Mouse (Mus musculus): Measurements from ENCODE around the gene Rnaseh2b.

Rnaseh2b gene

DNA sequence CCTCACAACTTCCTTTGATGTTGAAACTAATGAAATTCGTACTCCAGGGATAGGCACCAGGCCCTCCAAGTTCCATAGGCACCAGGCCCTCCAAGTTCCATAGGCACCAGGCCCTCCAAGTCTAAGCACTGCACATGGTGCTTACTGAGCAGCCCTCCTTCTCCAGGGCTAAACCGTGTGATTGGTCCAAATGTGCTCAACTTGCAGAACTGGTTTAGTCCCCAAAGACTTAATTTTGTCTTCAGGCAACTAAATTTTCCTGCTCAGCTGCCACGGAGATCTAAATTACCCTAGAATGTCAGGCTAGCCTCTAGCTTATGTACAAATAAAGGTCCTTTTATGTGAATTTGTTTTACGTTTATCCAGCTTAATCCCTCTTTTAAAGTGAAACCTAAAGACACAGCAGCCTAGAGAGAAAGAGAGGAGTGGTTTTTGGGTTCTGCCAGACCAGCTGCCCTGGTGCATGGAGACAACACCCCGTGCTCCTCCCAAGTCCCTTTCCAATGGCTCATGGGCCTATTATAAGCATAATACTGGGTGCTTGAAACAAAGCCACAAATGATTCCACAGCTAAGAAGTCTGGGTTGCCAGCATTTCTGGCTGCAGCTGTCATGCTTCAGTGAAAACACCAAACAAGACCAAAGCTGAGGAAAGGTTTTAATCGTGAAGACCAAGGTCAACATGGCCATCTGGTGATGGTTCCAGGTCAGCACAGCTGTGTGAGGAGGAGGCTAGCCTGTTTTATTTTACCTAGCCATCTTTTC lies 30.4 kb downstream of the Rnaseh2b start:
- no peak for DNase-seq

DNA sequence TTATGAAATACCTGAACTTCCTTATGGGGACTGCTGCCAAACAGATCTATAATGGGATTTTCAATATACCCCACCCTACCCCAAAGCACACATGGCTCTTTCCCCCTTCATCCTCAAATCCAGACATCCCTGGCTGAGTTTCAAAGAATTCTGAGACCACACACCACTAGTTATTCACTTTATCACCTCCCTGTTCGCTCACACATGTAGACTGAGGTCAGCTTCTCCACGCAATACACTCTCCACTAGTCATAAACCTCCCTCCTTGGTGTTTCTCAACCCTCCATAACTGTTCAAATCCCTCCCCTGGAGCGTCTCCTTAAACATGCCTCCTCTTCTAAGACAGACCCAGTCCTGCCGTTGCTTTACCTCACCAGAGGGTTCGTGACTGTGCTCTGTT lies 31.1 kb downstream of the Rnaseh2b start:
- DNase-seq, result no peak

DNA sequence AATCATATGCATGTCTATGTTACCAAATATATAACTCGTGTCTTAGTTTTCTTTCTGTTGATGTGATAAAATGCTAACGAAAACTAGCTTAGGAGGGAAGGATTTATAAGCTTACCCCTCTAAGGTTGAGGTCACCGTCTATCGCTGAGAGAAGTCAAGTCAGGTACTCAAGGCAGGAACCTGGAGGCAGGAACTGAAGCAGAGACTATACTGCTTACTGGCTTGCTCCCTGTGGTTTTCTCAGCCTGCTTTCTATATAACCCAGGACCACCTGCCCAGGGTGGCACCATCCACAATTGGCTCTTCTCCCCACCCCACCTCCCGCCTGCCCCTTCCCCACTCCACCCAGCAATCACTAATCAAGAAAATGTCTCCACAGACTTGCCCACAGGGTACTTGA lies 32.6 kb downstream of the Rnaseh2b start:
- DNase-seq, result no peak

DNA sequence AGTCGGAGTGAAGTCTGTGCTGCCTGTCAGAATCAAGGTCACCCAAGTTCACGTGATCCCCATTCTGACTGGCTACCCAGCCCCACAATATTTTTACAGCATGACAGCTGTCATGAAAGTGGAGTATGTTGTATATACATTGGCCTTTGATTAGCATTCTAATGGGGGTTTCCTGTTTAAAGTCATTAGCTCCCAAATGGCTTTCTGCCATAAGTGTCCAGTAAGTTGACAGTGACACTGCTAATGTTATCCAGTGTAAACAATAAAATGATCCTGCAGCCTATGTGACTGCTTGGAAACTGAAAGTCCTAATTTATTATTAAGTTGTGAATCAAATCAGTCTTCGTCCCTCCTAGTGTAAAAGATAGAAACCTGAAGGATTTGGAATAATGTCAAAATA lies 33.6 kb downstream of the Rnaseh2b start:
- no peak for DNase-seq

DNA sequence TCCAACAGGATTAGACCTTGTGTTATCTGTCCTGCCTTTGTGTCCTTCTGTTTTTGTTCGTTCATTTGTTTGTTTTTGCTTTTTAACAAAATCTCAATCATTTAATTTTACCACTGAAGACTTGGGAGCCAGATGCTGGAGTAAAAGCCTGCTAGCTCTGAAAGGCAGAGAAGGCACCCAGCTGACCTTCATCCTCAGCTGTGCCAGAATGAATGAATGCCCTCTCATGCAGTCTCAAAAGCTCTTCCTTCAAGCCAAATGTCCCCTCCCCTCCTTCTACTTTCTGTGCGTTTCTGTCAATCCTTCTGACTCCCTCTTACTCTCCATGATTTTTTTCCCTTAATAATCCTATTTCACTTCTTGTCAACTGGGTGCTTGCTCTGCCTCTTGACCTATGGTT lies 34.8 kb downstream of the Rnaseh2b start:
- no peak for DNase-seq

DNA sequence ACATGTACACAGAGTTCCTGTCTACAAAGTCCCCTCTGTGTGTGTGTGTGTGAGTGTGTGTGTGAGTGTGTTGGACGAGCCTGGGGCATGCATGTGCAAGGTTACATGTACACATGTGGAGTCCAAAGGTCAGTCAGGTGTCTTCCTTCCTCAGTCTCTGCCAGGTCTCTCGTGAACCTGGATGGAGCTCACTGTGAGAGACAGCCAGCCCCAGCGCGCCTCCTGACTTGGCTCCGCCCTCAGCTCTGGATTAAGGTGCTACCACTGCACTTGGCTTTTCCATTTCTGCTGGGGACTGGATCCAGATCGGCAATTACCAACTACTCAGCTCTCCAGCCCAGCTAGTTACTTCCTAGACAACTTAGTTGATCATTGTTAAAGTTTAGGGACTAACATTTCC lies 36.2 kb downstream of the Rnaseh2b start:
- DNase-seq, result no peak

DNA sequence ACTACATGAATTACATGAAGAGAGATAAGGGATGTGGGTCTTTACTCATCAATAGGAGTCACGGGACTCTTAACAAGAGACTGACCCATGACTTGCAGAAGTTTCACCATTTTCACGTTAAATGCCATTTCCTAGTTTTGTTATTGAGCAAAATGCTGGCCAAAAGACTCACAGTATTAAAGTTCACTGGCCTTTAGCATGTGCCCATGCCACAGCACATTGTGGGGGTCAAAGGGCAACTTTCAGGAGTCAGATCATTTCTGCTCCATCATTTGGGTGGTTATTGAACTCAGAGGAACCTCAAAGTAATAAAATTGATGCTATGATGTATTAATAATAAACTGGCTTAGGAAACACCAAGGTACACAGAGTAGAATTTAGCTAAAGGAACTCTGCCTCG lies 37.2 kb downstream of the Rnaseh2b start:
- no peak for DNase-seq

DNA sequence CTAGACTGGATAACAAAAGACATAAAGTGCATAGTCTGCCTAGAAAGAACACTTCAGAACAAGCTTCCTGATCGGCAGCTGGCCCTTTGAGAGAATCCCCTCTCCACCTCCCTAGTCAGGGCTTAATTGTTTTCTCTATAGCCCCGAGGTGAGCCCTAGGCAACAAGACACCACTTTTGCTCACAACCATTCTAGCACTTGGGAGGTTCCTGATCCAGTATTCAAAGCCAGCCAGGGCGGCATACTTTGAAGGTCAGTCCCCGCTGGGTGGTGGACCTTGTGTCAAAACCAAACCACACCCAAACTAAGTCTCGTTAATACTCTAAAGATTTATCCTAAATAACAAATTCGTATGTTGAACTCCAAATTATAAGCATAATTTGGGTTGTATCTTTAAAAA lies 39.1 kb downstream of the Rnaseh2b start:
- no peak for DNase-seq

DNA sequence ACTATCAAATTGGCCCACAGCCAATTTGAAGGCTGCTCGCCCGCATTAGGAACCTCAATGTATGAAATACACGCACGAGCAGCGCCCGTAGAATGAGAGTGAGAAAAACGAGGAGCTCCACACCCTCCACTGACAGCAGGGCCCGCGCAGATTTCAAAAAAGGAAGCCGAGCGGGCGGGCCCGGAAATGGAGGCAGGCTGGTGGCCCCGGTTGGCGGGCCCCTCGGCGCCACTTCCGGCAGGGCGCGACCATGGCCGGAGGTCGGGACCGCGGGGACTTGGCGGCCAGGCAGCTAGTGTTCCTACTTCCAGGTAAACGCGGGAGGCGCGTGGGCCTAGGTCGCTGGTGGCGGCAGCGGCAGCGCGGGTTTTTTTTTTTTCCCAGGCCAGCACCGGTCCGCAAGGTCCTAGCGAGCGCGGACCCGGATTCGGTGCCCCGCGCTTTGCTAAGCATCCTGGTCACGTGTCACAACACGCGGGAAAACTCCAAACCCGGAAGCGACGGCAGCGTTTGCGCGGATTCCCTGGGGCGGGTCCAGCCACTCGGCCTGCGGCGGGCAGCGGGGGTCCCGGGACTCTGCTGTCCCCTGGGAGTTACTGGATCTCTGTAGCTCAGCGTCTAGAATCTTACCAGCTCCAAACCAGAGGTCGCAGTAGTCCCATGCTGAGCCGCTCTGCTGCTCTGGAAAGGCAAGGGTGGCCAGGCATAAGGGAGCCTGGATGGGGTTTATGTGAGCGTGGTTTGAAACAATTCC lies 39.7 kb downstream of the Rnaseh2b start:
- peak; percentile 86 for DNase-seq

DNA sequence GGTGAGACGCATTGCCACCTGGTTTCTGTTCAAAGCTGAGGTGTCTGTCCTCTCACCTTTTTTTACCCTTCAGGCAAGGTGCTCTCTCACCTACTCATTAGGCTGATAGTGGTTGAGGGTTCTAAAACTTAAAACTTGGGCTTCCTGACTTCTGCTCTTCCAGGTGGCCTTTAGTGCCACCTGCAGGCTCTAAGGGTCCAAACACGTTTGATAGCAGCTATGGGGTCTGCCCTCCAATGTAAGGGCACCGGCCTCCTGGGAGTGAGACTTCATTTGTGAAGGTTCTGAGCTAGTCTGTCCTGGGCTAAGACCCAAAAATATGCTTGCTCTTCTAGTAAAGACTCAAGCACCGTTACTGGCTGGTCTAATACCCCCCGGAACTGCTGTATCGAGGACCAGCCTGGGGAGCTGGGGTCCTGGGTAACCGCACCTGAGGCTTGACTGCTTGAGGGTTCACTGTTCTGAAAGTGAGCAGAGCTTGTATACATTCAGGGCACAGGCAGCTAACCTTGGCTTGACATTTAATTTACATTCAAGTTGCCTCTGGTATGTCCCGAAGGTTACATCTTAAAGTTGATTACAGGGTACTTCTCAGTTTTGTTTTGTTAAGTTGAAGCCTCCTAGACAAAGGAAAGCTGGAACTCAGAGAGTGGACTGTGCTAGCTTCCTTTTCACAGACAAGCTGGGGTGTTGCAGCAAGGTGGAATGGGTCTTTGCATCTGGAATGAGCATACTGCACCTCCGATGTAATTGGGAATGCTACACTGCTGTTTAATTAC lies 41.7 kb downstream of the Rnaseh2b start:
- DNase-seq, result no peak

DNA sequence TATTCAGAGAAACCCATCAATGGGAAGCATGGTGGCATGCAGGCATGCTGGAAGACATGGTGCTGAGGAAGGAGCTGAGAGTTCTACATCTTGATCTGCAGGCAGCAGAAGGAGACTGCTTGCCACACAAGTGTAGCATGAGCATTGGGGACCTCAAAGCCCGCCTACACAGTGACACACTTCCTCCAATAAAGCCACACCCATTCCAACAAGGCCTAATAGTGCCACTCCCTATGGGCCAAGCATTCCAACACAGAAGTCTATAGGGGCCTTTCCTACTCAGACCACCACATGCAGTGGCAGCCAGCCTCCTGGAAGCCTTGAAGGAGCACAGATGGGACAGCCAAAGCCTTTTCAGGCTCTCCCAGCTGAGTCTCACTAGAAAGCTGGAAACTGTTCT lies 46.8 kb downstream of the Rnaseh2b start:
- DNase-seq, result no peak

DNA sequence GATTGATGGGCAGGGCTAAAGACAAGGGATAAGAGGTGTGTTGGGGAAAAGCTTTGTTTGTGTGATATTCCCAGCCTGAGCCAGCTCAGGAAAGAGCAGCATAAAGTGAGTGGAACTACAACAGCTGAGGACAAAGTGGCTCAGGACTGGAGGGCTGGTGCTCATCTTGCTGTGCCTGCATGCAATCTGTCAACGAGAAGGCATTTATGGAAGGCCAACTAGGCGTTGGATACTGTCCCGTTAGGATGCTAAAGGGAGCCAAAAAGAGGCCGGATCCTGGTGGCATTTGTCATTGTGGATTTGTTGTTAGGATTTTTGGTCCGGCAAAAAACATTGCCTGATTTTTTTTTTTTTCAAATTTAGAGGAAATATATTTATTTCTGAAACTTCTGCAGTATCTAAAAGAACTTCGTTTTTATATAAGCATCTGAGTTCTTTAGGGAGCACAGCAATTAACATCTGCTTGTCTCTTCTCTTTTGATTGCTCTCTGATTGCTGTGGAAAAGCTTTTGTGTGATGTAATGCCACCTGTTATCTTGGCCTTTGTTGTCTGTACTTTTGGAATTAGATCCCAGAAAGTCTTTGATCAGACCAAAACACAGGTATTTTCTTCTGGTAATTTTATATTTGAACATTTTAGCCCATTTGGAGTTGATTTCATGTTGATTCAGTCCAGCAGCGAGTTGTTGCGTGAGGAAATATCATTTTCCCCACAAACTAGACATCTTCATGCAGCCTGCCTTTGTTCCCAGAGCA lies 49.7 kb downstream of the Rnaseh2b start:
- no peak for DNase-seq

DNA sequence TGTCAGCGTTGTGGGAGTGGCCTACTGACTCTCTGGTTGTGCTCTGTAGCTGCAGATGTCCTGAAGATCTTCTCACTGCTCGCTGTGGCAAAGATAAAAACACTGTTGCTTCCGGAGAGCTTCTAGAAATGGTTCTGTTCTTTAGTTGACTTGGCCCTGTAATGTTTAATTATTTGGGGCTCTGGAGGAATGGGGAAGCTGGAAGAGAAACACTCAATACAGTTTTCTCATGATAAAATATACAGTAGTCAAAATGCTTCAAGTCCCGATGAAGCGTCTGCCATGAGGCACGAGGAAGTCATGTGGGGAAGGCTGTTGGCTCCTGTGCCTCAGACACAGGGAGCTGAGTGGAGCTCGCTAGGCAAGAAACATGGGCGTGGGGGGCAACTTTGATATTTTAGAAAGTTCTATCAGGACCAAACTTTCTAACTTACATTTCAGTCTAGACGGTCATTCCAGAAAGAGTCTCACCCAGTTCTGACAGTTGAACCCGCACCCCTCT lies 50.3 kb downstream of the Rnaseh2b start:
- DNase-seq, result peak; percentile 14

DNA sequence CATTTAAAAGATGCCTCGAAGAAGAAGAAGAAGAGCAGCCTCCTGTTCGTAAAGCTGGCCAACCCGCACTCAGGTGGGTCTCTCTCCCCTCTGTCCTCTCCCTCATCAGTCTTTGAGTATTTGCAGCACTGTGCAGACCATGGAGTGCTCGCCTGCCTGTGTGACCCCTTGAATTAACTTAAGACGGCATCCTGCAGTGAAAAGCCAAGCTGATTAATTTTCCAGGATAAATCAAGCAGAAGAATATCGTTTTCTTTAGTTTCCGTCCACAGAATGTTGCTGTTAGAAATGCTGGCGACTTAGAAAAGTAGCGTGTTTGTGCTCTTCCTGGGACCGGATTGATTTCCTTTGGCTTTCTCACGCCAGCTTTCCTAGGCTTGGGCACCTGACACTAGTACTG lies 54.2 kb downstream of the Rnaseh2b start:
- DNase-seq, result no peak

DNA sequence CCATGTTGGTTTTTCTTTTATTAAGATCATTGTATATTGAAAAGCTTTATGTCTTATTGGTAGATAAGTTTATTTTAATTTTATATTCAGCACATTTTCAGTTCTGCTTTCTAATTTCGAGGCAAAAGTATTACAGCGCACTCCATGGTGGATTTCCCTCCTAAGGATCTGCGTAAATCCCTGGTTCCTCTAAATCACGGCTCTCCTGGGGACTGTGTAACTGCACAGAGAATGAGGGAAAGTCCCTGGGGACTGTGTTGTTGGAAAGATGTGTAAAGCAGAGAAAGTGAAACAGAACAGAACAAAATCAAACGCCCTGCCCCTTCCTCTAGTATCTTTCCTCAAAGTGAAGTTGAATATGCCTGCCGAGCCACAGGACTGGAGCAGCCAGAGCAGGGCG lies 54.7 kb downstream of the Rnaseh2b start:
- no peak for DNase-seq

DNA sequence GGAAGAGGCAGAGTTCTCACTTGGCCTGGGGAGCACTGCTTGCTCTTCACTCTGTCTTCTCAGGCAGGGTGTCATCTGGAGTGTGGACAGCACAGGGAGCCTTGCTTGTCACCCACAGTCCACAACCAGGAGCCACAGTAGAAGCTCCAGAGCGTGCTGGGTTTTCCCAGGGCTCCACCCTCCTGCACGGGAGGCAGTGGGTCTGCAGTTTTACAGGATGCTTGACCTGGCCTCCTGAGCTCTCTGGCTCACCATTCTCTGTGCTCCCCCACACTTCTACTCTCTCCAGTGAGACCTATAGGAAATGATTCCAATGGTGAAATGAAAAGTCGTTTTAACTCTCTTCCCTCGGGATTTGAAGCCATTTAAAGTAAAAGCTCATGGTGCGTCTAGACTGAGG lies 57.4 kb downstream of the Rnaseh2b start:
- DNase-seq, result no peak

DNA sequence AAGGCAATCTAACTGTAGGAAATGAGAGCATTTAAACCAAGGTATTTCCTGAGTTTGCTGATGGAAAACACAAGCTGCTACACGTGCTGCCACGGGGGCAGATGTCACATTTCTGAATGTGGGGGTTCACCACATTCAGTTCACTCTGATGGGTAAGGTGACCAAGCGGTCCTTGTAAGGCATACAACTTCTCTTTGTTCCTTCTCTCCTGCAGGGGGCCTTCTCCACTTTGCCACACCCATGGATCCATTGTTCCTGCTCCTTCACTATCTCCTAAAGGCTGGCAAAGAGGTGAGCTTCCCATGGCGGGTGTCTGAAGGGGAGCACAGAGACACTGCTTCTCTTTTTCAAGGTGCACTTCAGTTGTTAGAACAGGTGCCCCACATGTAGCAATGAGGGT lies 57.8 kb downstream of the Rnaseh2b start:
- DNase-seq, result no peak

DNA sequence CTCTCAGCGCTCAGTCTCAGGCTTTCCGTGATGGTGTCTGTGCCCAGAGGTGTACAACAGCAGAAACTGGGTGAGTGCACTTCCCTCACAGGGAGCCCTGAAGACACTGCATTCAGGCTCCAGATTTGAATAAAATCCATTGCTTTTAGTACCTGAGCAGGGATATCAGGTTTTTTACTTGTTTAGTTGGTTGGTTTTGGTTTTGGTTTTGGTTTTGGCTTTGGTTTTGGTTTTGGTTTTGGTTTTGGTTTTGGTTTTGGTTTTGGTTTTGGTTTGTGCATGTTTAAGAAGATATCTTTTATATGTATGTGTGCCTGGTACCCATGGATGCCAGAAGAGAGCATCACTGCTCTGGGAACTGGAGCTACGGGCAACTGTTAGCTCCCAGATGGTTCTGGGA lies 58.5 kb downstream of the Rnaseh2b start:
- DNase-seq, result no peak

DNA sequence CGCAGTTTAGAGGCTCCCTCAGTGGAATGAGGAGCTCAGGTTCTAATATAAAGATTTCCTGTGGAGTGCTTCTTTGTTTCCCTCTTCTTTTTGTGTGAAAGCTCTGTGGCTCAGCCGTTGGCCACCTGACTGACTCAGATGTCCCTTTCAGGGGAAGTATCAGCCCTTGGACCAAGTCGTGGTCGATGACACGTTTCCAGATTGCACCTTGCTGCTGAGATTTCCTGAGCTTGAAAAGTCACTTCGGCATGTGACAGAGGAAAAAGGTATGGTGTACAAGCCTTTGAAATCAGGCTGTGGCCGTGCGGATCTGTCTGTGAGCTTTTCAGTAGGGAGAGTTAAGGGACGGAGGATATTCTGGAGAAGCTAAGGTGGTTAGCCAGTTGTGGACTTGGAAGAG lies 61.0 kb downstream of the Rnaseh2b start:
- DNase-seq, result no peak

DNA sequence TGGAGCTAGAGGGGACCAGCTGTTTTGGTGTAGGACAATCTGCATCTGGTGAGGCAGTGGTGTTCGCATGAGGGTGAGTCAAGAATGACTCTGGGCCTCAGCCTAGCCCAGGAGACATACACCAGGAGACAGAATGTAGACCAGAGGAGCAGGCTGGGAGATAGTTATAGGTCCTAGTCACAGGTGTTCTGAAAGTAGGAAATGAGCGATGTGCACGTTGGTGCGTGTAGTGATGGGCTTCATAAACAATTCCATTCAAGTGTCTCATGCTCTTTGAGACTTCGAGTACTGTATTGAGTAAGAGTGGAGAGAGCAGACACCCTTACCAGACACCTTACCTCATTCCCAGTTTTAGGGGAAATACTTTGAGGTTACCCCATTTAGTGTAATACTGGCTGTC lies 61.4 kb downstream of the Rnaseh2b start:
- no peak for DNase-seq

DNA sequence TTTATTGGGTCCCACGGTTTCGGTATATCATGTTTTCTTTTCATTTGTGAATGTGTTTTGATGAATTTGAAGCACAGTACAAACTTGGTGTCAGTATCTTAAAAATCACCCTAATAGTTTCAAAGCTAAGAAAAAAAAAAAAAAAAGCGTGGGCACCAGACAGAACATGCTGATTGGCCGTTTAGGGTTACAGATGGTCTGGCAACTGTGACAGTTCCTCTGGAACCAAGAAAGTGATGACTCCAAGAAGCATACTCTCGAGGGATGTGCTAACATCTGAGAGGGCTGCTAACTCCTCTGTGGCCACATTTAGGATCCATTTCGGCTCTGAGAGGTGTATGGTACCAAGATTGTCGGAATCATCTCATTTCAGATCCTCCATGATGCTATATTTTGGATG lies 62.8 kb downstream of the Rnaseh2b start:
- no peak for DNase-seq

DNA sequence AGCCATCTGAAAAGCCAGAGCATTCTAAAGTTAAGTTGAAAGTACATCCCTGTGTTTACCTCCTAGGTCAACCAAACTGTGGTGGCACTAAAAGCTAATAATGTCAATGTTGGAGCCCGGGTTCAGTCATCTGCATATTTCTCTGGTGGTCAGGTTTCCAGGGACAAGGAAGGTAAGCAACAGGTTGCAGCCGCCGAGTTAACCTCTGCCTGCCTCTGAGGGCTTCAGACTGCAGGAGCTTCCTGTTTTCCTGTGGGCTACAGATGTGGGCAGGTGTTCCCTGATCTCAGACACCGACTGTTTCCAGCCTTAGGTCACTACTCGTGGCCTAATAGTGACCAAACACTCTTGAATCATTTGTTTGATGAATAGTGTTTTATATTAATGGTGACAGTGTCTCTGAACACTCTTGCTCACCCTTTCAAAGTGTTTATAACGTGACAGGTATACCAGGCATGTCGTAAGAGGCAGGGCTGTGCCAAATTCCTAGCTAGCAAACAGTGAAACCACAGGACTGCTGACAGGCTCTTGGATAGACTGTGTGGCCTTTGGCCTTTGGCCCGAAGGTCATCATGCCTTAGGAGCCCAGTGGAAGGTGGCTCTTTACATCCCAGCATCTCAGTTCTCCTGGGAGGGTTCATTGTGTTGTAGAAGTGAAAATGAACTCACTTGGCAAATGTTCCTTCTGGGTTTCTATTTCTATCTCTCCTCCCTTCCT lies 69.0 kb downstream of the Rnaseh2b start:
- no peak for DNase-seq

Data from lung, postnatal 14 days (tissue).